Comparison of ENCODE assay signal across 21 mouse cellular contexts in genomic region chr2:9360020-9360419, GRCm38 (mm10).
"Had no signal": no experiment of that assay in that cellular context is flagged by ENCODE, and none has a peak within 500 bp of the region (broad histone marks: within the 10 kb centered on the region; RNA-seq: fewer than 3 reads in every experiment).

No protein-coding gene starts in this region.

- H3K27me3 ChIP-seq: kidney, embryonic 15.5 days; limb, embryonic 12.5 days; limb, embryonic 15.5 days; midbrain, embryonic 12.5 days; midbrain, embryonic 15.5 days; neural tube, embryonic 12.5 days; neural tube, embryonic 15.5 days; stomach, embryonic 15.5 days had no signal

- H3K4me1 ChIP-seq: limb, embryonic 15.5 days; midbrain, embryonic 12.5 days; midbrain, embryonic 15.5 days; neural tube, embryonic 12.5 days; neural tube, embryonic 15.5 days; stomach, embryonic 15.5 days had no signal

- DNase-seq: kidney, postnatal 10 days; kidney, postnatal 4 days; left cerebral cortex, postnatal 4 days; liver, postnatal 0 days; lung, embryonic 14.5 days; right cerebral cortex, adult 18-20 months; right cerebral cortex, postnatal 14 days; spleen, adult 18-20 months; thymus, postnatal 25 days had no signal

- H3K36me3 ChIP-seq: kidney, embryonic 15.5 days; limb, embryonic 12.5 days; limb, embryonic 15.5 days; midbrain, embryonic 12.5 days; midbrain, embryonic 15.5 days; neural tube, embryonic 12.5 days; neural tube, embryonic 15.5 days; stomach, embryonic 15.5 days had no signal

- H3K27ac ChIP-seq: kidney, embryonic 15.5 days; limb, embryonic 12.5 days; limb, embryonic 15.5 days; liver, embryonic 14.5 days; macrophage; midbrain, embryonic 12.5 days; midbrain, embryonic 15.5 days; neural tube, embryonic 12.5 days; neural tube, embryonic 15.5 days; stomach, embryonic 15.5 days had no signal

- H3K4me2 ChIP-seq: kidney, embryonic 15.5 days; limb, embryonic 12.5 days; limb, embryonic 15.5 days; liver, embryonic 11.5 days; lung, embryonic 14.5 days; midbrain, embryonic 12.5 days; midbrain, embryonic 15.5 days; neural tube, embryonic 12.5 days; neural tube, embryonic 15.5 days; stomach, embryonic 15.5 days had no signal

- ATAC-seq: liver, postnatal 0 days; lung, postnatal 0 days; midbrain, embryonic 15.5 days had no signal

- H3K9ac ChIP-seq: kidney, embryonic 15.5 days; limb, embryonic 12.5 days; limb, embryonic 15.5 days; liver, embryonic 14.5 days; liver, postnatal 0 days; lung, embryonic 14.5 days; midbrain, embryonic 12.5 days; midbrain, embryonic 15.5 days; neural tube, embryonic 12.5 days; neural tube, embryonic 15.5 days; stomach, embryonic 15.5 days had no signal

- H3K4me3 ChIP-seq: kidney, embryonic 15.5 days; limb, embryonic 12.5 days; limb, embryonic 15.5 days; midbrain, embryonic 12.5 days; midbrain, embryonic 15.5 days; neural tube, embryonic 12.5 days; neural tube, embryonic 15.5 days; stomach, embryonic 15.5 days had no signal

- H3K9me3 ChIP-seq: kidney, embryonic 15.5 days; limb, embryonic 12.5 days; limb, embryonic 15.5 days; midbrain, embryonic 12.5 days; midbrain, embryonic 15.5 days; neural tube, embryonic 12.5 days; neural tube, embryonic 15.5 days; stomach, embryonic 15.5 days had no signal
